Mouse (Mus musculus) liver, postnatal 0 days (tissue): ENCODE results near the gene Fads3. TPM values are rescaled to one million over a fixed set of nuclear protein-coding genes. Genes with fewer than 3 reads are reported as not detected.
A peak's percentile ranks its signal among the peaks of the same experiment; 100 is the strongest.

Source experiments
- ATAC-seq: fragments of 200-750 bp; cut with Nextera tagmentation; 2 replicates; pipeline ENCODE4 v1.8.0; 2017; ENCODE audit warnings: mild to moderate bottlenecking, moderate library complexity
- DNase-seq: peaks from one replicate; pipeline ENCODE4 v3.0.0-alpha.2; 2016
- H3K27ac ChIP-seq: fragments of 300-500 bp; sonication (generic); 2 replicates; pipeline ENCODE4 v1.5.1; 2014; ENCODE audit warnings: antibody characterized with exemption, moderate library complexity, mild to moderate bottlenecking, low read depth
- H3K27me3 ChIP-seq: fragments of 300-500 bp; sonication (generic); 2 replicates; pipeline ENCODE4 v1.6.1; 2014; ENCODE audit warnings: low read length, control low read depth, mixed read lengths; ENCODE audit not compliant: insufficient read depth
- H3K36me3 ChIP-seq: fragments of 300-500 bp; sonication (generic); replicated peaks from 2 replicates; pipeline ENCODE4 v1.6.1; 2014; ENCODE audit warnings: mild to moderate bottlenecking, control low read depth, low read length, moderate library complexity, mixed read lengths; ENCODE audit not compliant: insufficient read depth
- H3K4me1 ChIP-seq: fragments of 300-500 bp; sonication (generic); 2 replicates; pipeline ENCODE4 v1.6.1; 2014; ENCODE audit warnings: antibody characterized with exemption, mild to moderate bottlenecking, control low read depth; ENCODE audit not compliant: insufficient read depth
- H3K4me2 ChIP-seq: fragments of 300-500 bp; sonication (generic); 2 replicates; pipeline ENCODE4 v1.6.1; 2014; ENCODE audit warnings: low read depth, mild to moderate bottlenecking, low read length, moderate library complexity, mixed read lengths
- H3K4me3 ChIP-seq: fragments of 300-500 bp; sonication (generic); 2 replicates; pipeline ENCODE4 v1.5.1; 2014; ENCODE audit warnings: low read depth, low read length
- H3K9ac ChIP-seq: fragments of 300-500 bp; sonication (generic); replicated peaks from 2 replicates; pipeline ENCODE4 v1.6.1; 2014; ENCODE audit warnings: mild to moderate bottlenecking, moderate library complexity
- H3K9me3 ChIP-seq: fragments of 300-500 bp; sonication (generic); 2 replicates; pipeline ENCODE4 v1.6.1; 2016; ENCODE audit warnings: mild to moderate bottlenecking, control low read depth, low read length, mixed read lengths
- CTCF ChIP-seq: sonication (generic); IDR thresholded peaks from 2 replicates; pipeline ENCODE4 v1.5.1; 2016; ENCODE audit warnings: antibody characterized with exemption, low read depth
- EP300 ChIP-seq: IDR thresholded peaks from 2 replicates; pipeline ENCODE4 v1.6.1; 2016; ENCODE audit warnings: antibody characterized with exemption, low read depth, mild to moderate bottlenecking
- WGBS: fragments of 180-500 bp; shearing (Covaris S2); extraction: QIAGEN DNeasy Blood & Tissue Kit; methylation state at CpG from one replicate; pipeline ENCODE4 v1.1.7; 2014; ENCODE audit not compliant: insufficient replicate concordance; 5-methylcytosine and 5-hydroxymethylcytosine counted together
- polyA plus RNA-seq: library from polyadenylated mRNA; unstranded; fragments of >200 nt; fragmentation: Nextera tagmentation; extraction: Ambion mirVana; gene quantifications from 2 replicates; pipeline ENCODE4 v1.2.1, GENCODE M21; 2015

Fads3 gene
- polyA plus RNA-seq, 1 experiment from 2014 or later: 1.7 TPM

DNA sequence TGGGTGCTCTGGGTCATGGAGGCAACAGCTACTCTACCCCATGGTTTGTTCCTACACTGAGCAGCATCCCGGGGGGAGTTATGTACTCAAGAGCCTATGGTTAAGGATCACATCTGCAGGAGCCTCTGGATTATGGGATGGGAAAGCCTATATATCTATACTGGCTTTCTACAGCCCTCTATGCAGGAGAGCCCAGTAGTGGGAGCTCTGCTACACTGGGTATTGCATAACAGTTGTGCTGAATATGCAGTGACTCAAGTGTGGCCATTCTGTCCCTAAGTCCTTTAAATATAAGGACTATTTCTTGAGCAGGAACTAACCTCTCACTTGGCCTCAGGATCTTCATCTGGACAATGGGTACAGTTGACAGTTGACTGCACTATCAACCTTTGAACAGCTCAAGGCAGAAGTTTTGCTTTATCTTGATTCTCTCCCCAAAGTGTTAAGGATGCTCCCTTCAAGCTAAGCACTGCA is 17.0 kb downstream of the Fads3 start:
- H3K27ac ChIP-seq: no peak overlapping the region
- no peak for ATAC-seq
- H3K4me1 ChIP-seq: peaks cover 29% of the 10 kb centered on the region
- H3K36me3 ChIP-seq: peaks cover 5% of the 10 kb centered on the region; the same call in 1 of the 2 replicates
- 71% methylated on average over 1 of the region's 1 CpGs for WGBS
- H3K9ac ChIP-seq: no peak overlapping the region
- DNase-seq: no peak
- no peak overlapping the region for H3K4me2 ChIP-seq
- H3K4me3 ChIP-seq: no peak overlapping the region
- TF ChIP-seq EP300 (no peak), CTCF (no peak)
- H3K9me3 ChIP-seq: no peaks in the 10 kb centered on the region
- no peaks in the 10 kb centered on the region for H3K27me3 ChIP-seq

DNA sequence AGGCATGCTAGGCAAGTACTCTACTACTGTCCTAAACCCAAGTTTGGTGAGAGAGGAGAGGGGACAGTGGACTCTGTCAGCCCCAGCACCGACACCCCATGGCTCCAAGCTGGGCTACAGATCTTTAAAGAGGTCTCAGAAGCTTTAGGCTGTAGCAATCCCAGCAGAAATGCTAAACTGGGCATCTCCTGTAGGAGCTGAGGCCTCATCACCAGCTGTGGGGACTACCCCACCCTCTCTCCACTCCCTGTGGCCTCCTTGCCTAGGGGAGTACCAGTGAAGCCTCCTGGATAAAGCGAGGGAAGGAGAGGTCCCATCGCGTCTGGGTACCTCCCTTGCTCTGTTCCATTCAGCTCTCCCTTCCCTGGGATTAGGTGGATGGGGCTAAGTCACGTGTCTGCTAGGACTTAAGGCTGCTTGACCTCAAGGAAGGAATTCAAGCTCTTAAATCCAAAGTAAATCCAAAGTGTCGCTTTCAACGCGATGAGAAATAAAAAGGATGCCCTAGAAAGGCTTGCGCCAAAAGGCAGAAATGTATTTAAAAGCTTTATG is 17.6 kb downstream of the Fads3 start:
- 68% methylated on average over 9 of the region's 9 CpGs for WGBS
- Histone ChIP-seq H3K4me1 (peaks cover 29% of the 10 kb centered on the region), H3K9ac (no peak overlapping the region), H3K27me3 (no peaks in the 10 kb centered on the region), H3K36me3 (peaks cover 5% of the 10 kb centered on the region; the same call in 1 of the 2 replicates), H3K27ac (peak overlapping the region; percentile 44; the same call in 1 of the 2 replicates), H3K4me2 (peak overlapping the region; percentile 63; the same call in 1 of the 2 replicates), H3K9me3 (no peaks in the 10 kb centered on the region), H3K4me3 (no peak overlapping the region)
- ATAC-seq (no peak), DNase-seq (no peak)
- TF ChIP-seq CTCF: no peak
- TF ChIP-seq EP300: no peak

DNA sequence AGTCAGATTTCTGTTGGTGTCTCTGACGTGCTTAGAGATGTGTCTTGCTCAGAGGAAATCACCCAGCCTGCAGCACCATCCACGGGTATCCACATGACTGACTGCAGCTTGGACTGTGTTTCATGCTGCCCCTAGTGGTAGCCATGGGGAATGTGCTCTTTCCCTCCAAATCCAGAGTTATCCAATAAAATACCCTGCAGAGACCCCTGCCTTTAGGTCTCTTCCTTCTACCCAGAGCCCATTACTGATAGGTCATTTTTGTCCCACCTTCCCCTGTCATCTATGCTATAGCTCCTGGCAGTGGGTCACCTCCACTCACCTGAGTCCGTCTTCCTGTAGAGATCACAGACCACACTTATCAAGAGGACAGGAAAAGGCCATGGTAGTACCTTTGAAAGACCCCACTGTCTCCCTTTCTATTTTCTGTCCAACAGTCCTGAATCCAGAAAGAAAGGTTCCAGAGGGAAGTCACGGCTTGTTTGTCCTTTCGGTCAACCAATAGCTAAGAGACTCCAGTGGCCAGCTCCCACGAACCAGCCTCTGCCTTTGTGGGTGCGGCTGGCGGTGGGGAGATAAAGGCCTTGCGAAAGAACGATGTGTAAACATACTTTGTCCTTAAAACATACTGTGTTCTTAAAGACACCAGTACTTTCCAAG is 18.7 kb downstream of the Fads3 start:
- peak; percentile 76 for ATAC-seq
- H3K4me3 ChIP-seq: peak overlapping the region; percentile 19; the same call in 1 of the 2 replicates
- peaks cover 30% of the 10 kb centered on the region for H3K4me1 ChIP-seq
- peak overlapping the region; percentile 31 for H3K9ac ChIP-seq
- peak; percentile 77 for TF ChIP-seq EP300
- TF ChIP-seq CTCF: peak; percentile 94
- no peaks in the 10 kb centered on the region for H3K9me3 ChIP-seq
- H3K27ac ChIP-seq: peak overlapping the region; percentile 81
- peak; percentile 75 for DNase-seq
- WGBS: 15% methylated on average over 10 of the region's 10 CpGs
- no peaks in the 10 kb centered on the region for H3K27me3 ChIP-seq
- H3K36me3 ChIP-seq: peaks cover 5% of the 10 kb centered on the region; the same call in 1 of the 2 replicates
- peak overlapping the region; percentile 63 for H3K4me2 ChIP-seq

DNA sequence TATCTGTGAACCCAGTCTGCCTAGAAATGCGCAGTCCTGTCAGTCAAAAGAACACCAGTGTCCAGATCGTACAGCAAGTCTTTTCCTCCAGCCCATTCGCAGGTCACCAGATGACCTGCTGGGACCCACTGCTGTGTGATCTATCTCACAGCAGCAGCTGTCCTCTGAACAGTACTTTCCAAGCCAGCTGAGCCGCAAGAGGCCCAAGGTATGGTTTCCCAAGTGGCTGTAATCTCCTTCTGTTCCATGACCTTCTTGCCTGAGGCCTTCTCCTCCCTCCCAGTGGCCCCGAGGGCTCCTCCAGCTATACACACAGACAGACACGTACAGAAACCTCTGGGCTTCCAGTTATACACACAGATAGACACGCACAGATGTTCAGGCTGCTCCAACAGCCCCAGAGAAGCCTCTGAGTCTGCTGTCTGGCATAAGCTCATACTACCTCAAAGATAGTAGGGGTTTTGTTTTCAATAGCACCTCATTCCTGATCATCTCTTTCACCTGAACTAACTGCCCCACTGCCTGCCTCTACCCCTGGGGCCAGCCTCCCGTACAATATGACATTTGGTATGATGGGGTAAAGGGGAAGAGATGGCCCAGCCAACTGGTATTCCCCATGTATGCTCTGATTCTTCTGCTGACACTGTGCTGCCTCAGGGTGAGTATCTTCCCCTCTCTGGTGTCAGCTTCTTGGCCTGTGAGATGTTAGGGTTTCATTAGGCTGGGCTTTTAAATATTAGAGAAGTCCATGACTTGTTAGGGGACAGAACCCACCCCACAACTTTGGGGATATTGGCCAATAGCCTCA is 19.6 kb downstream of the Fads3 start:
- TF ChIP-seq EP300 (no peak), CTCF (0 out of 2 replicates have a peak, but pooled peaks have one; percentile 2)
- peak overlapping the region; percentile 81 for H3K27ac ChIP-seq
- peak; percentile 48 for DNase-seq
- peak overlapping the region; percentile 63 for H3K4me2 ChIP-seq
- H3K4me1 ChIP-seq: peaks cover 36% of the 10 kb centered on the region
- H3K4me3 ChIP-seq: no peak overlapping the region
- H3K9me3 ChIP-seq: no peaks in the 10 kb centered on the region
- H3K9ac ChIP-seq: peak overlapping the region; percentile 40; the same call in 1 of the 2 replicates
- no peaks in the 10 kb centered on the region for H3K27me3 ChIP-seq
- WGBS: 17% methylated on average over 8 of the region's 8 CpGs
- ATAC-seq: peak; percentile 59
- peaks cover 6% of the 10 kb centered on the region for H3K36me3 ChIP-seq

DNA sequence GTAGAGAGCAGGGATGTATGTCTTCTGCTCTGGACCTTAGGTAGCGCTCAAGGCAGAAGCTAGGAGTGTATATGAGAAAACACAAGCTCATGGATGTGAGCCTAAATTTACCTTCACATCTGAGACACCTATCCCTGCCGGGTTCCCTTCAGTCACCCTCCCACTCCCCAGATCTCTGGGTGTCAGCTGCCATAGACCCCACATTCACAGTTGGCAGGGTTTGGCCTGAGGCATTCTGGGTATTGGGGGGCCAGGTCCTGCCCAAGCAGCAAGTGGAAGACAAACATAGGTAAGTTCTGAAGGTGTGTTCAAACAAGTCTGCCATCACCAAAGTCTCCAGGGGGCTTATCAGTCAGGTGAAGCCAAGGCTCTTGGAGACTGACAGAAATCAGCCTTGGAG is 20.3 kb downstream of the Fads3 start:
- 86% methylated on average over 2 of the region's 2 CpGs for WGBS

DNA sequence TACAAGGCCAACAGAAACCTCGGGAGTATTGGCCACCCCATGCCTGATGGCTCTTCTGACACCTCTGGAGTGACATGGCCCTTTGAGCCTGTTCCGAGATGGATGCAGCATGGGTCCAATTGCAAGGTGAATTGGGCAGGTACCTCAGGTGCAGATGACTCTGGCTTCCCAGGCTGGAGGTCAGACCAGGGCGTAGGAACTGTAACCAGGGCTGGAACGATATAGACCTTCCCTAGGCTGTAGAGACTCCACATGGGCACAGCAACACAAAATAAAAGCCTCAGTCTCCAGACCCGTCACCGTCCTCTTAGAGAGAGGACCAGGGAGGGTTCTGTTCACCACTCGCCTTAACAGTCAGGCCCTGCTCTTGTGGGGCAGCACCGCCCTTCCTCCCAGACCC is 20.9 kb downstream of the Fads3 start:
- Histone ChIP-seq H3K4me2 (no peak overlapping the region), H3K9ac (no peak overlapping the region), H3K36me3 (peaks cover 7% of the 10 kb centered on the region), H3K4me1 (peaks cover 40% of the 10 kb centered on the region), H3K4me3 (no peak overlapping the region), H3K9me3 (no peaks in the 10 kb centered on the region), H3K27me3 (no peaks in the 10 kb centered on the region), H3K27ac (no peak overlapping the region)
- TF ChIP-seq CTCF: no peak
- TF ChIP-seq EP300: no peak
- WGBS: 71% methylated on average over 8 of the region's 8 CpGs
- no peak for DNase-seq
- no peak for ATAC-seq

More for the DNA sequence above, 20.3 kb downstream of the Fads3 start:
- no peak overlapping the region for H3K9ac ChIP-seq
- H3K27me3 ChIP-seq: no peaks in the 10 kb centered on the region
- peaks cover 7% of the 10 kb centered on the region for H3K36me3 ChIP-seq
- no peaks in the 10 kb centered on the region for H3K9me3 ChIP-seq
- H3K4me1 ChIP-seq: peaks cover 40% of the 10 kb centered on the region
- ATAC-seq (no peak), DNase-seq (no peak)
- H3K27ac ChIP-seq: peak overlapping the region; percentile 81
- H3K4me3 ChIP-seq: no peak overlapping the region
- no peak overlapping the region for H3K4me2 ChIP-seq
- TF ChIP-seq EP300: no peak
- TF ChIP-seq CTCF: no peak
